Mouse (Mus musculus) embryonic fibroblast, embryonic 13.5 days (primary cell): ENCODE results near the gene Klk11.

Source experiments
- CTCF ChIP-seq: IDR thresholded peaks from 2 replicates; pipeline ENCODE4 v1.5.1; 2011; ENCODE audit warnings: mild to moderate bottlenecking, control low read depth, low read length, moderate library complexity, borderline replicate concordance; ENCODE audit not compliant: insufficient read depth
- POLR2A ChIP-seq: IDR thresholded peaks from 2 replicates; pipeline ENCODE4 v1.6.1; 2011; ENCODE audit warnings: low read depth, mild to moderate bottlenecking, control low read depth, low read length, moderate library complexity

DNA sequence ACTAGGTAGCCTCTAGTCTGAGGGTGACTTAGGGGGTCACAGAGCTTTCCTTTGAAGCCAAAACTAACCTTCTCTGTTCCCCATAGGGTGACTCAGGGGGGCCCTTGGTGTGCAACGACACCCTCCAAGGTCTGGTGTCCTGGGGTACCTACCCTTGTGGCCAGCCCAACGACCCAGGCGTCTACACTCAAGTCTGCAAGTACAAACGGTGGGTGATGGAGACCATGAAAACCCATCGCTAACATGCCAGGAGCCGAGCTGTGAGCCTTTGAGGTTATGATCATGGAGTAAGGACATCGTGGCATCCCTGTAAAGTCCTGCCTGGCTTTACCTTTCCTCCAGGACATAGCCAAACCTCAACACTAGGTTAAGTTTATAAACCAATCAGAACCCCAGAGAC is 40.8 kb downstream of the Klk11 start:
- TF ChIP-seq POLR2A (no peak), CTCF (no peak)
